Comparison of ENCODE assay signal across 29 mouse cellular contexts in the genomic region with DNA sequence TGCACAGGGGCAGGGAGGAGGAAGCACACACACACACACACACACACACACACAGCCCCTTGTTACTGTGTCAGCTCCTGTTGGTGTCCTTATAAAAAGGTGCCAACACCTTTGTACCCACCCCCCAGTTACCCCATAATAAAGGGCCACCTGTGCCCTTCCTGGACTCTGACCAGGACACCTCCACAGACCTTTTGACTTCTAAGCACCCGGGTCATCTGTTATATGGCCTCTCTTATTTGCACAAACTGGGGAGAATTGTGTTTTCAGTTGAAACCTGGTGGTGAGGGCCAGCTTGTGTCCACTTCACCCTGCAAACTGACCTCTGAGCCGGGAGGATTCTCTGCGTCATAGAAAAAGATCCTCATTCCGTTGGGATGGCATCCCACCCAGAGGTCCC. TPM values are rescaled to one million over a fixed set of nuclear protein-coding genes. Genes with fewer than 3 reads are reported as not detected.
"Had no signal": no experiment of that assay in that cellular context is flagged by ENCODE, and none has a peak within 500 bp of the region (broad histone marks: within the 10 kb centered on the region; RNA-seq: fewer than 3 reads in every experiment).

No protein-coding gene starts in this region.

- H3K4me1 ChIP-seq: intestine, embryonic 15.5 days had no signal

- DNase-seq: kidney, adult 11 months; kidney, adult 8-10 months; kidney, postnatal 14 days; layer of hippocampus, adult 9-11 months; left cerebral cortex, postnatal 4 days; lung, adult 2 months; lung, postnatal 14 days; lung, postnatal 4 days; midbrain, embryonic 14.5 days; right cerebral cortex, adult 18-20 months; right cerebral cortex, postnatal 14 days; right cerebral cortex, postnatal 4 days; thymus, adult 2 months; thymus, postnatal 14 days; thymus, postnatal 4 days had no signal

- H3K4me2 ChIP-seq: intestine, embryonic 15.5 days; midbrain, embryonic 11.5 days; neural tube, embryonic 12.5 days; neural tube, embryonic 15.5 days had no signal

- H3K36me3 ChIP-seq: intestine, embryonic 15.5 days; neural tube, embryonic 12.5 days; neural tube, embryonic 15.5 days had no signal

- ATAC-seq: intestine, embryonic 15.5 days had no signal

- H3K27ac ChIP-seq: intestine, embryonic 15.5 days; layer of hippocampus, adult 2 months; left cerebral cortex, adult 2 months; neural tube, embryonic 12.5 days; neural tube, embryonic 15.5 days; stomach, postnatal 0 days had no signal

- H3K27me3 ChIP-seq: intestine, embryonic 15.5 days; neural tube, embryonic 12.5 days; neural tube, embryonic 15.5 days had no signal

- H3K9ac ChIP-seq: intestine, embryonic 15.5 days; neural tube, embryonic 12.5 days; neural tube, embryonic 15.5 days had no signal

- H3K9me3 ChIP-seq: intestine, embryonic 15.5 days; neural tube, embryonic 12.5 days; neural tube, embryonic 15.5 days had no signal

- H3K4me3 ChIP-seq: intestine, embryonic 15.5 days; layer of hippocampus, adult 2 months; left cerebral cortex, adult 2 months; neural tube, embryonic 12.5 days; neural tube, embryonic 15.5 days had no signal

RNA-seq across cellular contexts. Expression of gene Pon1, which starts 22.3 kb away (rescaled TPM):
- total RNA-seq: layer of hippocampus, adult 2 months; layer of hippocampus, postnatal 25 days; left cerebral cortex, adult 2 months; left cerebral cortex, postnatal 14 days; left cerebral cortex, postnatal 4 days; megakaryocyte progenitor cell, adult 5-6 weeks; megakaryocyte-erythroid progenitor cell, adult 5-6 weeks had no signal
- polyA plus RNA-seq: intestine, embryonic 15.5 days; limb, embryonic 14.5 days; midbrain, embryonic 14.5 days; midbrain, postnatal 0 days; neural tube, embryonic 12.5 days; neural tube, embryonic 15.5 days; stomach, embryonic 14.5 days had no signal
